ENCODE assay signal across 12 mouse cellular contexts in the genomic region with DNA sequence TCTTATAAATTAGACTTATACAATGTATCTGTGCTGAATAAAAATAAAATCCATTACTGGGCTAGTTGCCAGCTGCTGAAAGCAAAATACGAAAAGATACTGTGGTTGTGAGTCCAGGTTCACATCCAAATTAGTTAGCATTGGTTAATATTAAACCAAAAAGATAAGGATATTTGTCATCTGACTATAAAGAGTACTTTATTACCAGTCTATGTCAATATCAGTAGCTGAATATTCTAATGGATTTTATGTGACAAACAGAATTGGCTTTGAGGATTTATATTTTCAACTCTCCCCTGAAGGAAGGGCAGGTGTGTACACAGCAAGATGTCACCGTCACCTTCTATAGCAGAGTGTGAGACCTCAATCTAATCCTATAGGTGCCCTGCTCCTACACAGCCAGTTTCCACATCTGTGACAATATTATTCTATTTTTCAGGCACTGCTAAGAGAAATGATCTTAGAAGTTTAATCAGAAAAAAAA.
"Had no signal": no experiment of that assay in that cellular context is flagged by ENCODE, and none has a peak within 500 bp of the region (broad histone marks: within the 10 kb centered on the region; RNA-seq: fewer than 3 reads in every experiment).

No protein-coding gene starts in this region.

- DNase-seq: lung, adult 18-20 months; lung, embryonic 14.5 days; lung, postnatal 10 days; lung, postnatal 4 days; midbrain, embryonic 14.5 days; right cerebral cortex, postnatal 14 days; thymus, adult 2 months; thymus, postnatal 25 days; thymus, postnatal 4 days had no signal

- H3K27ac ChIP-seq: midbrain, embryonic 10.5 days; midbrain, embryonic 12.5 days; neural tube, embryonic 12.5 days had no signal

- H3K4me3 ChIP-seq: midbrain, embryonic 10.5 days; midbrain, embryonic 12.5 days; neural tube, embryonic 12.5 days had no signal

- H3K9me3 ChIP-seq: midbrain, embryonic 10.5 days; midbrain, embryonic 12.5 days; neural tube, embryonic 12.5 days had no signal

- H3K4me2 ChIP-seq: lung, embryonic 14.5 days; midbrain, embryonic 12.5 days; neural tube, embryonic 12.5 days had no signal

- H3K36me3 ChIP-seq: midbrain, embryonic 10.5 days; midbrain, embryonic 12.5 days; neural tube, embryonic 12.5 days had no signal

- H3K4me1 ChIP-seq: midbrain, embryonic 10.5 days; midbrain, embryonic 12.5 days; neural tube, embryonic 12.5 days had no signal

- H3K27me3 ChIP-seq: midbrain, embryonic 12.5 days; neural tube, embryonic 12.5 days had no signal

- H3K9ac ChIP-seq: lung, embryonic 14.5 days; midbrain, embryonic 12.5 days; neural tube, embryonic 12.5 days had no signal
